Mouse (Mus musculus): Measurements from ENCODE around the gene Vmn2r109. TPM values are rescaled to one million over a fixed set of nuclear protein-coding genes. Genes with fewer than 3 reads are reported as not detected.
"Not testable (repeated sequence)": the region's sequence is repeated elsewhere in the genome, so short reads cannot be mapped to it uniquely, and the experiment has no call there.

The Vmn2r109 gene
- not detected in 2 replicates for polyA plus RNA-seq (2015; fragmentation: Nextera tagmentation; extraction: Ambion mirVana)

GRCm38 (mm10) chr17:20564656-20565055, at the start of gene Vmn2r109:
Gene Vmn2r109 (minus strand): TSS chr17:20564756.
- no peaks in the 10 kb centered on the region for H3K4me1 ChIP-seq (replicated peaks)
- no peak for ATAC-seq (ENCODE audit: low FRiP score)
- no peak within 1 kb of the TSS for H3K9ac ChIP-seq
- 0 out of 2 replicates have a peak, but pooled peaks cover 1% of the 10 kb centered on the region for H3K9me3 ChIP-seq
- no peak within 1 kb of the TSS for H3K4me3 ChIP-seq
- 93% methylated on average over 1 of the region's 1 CpGs for WGBS
- no peak within 1 kb of the TSS for H3K4me2 ChIP-seq
- H3K27me3 ChIP-seq, result no peaks in the 10 kb centered on the region
- H3K36me3 ChIP-seq, result no peaks in the 10 kb centered on the region
- no peak within 1 kb of the TSS for H3K27ac ChIP-seq

- Histone ChIP-seq H3K27ac (no peak within 1 kb of the TSS), H3K4me2 (no peak within 1 kb of the TSS), H3K4me3 (no peak within 1 kb of the TSS), H3K4me1 (replicated peaks) (no peaks in the 10 kb centered on the region), H3K27me3 (no peaks in the 10 kb centered on the region), H3K9me3 (peaks cover 4% of the 10 kb centered on the region), H3K36me3 (no peaks in the 10 kb centered on the region), H3K9ac (no peak within 1 kb of the TSS)
- ATAC-seq (ENCODE audit: low FRiP score), result no peak
- 30% methylated on average over 1 of the region's 1 CpGs for WGBS
Measured at GRCm38 (mm10) chr17:20596323-20596722, 31.8 kb upstream of the Vmn2r109 start, which contains the start of gene Vmn2r110. Gene Vmn2r110 (minus strand): TSS chr17:20596423.

GRCm38 (mm10) chr17:20508247-20508646, 56.3 kb downstream of the Vmn2r109 start:
- H3K9ac ChIP-seq; H3K27ac ChIP-seq; H3K4me1 ChIP-seq (replicated peaks); H3K4me3 ChIP-seq; H3K4me2 ChIP-seq; H3K9me3 ChIP-seq; ATAC-seq (ENCODE audit: low FRiP score); H3K27me3 ChIP-seq; H3K36me3 ChIP-seq: not testable (repeated sequence)

GRCm38 (mm10) chr17:20497858-20498257, 66.7 kb downstream of the Vmn2r109 start, which contains the start of gene Vmn1r225:
Gene Vmn1r225 (plus strand): TSS chr17:20498158.
- Histone ChIP-seq H3K27ac (no peak within 1 kb of the TSS), H3K27me3 (no peaks in the 10 kb centered on the region), H3K36me3 (no peaks in the 10 kb centered on the region), H3K4me1 (replicated peaks) (no peaks in the 10 kb centered on the region), H3K4me2 (no peak within 1 kb of the TSS), H3K4me3 (no peak within 1 kb of the TSS), H3K9me3 (peaks cover 9% of the 10 kb centered on the region; the same call in 1 of the 2 replicates), H3K9ac (no peak within 1 kb of the TSS)
- ATAC-seq (ENCODE audit: low FRiP score), result no peak

Other genes with a start within 250 kb of the Vmn2r109 start
- gene Vmn2r107, start 219.5 kb downstream of the Vmn2r109 start, polyA plus RNA-seq (2015; fragmentation: Nextera tagmentation; extraction: Ambion mirVana), result not detected in 2 replicates
- gene Vmn1r224, start 150.6 kb downstream of the Vmn2r109 start, polyA plus RNA-seq (2015; fragmentation: Nextera tagmentation; extraction: Ambion mirVana), result not detected in 2 replicates
- gene Vmn2r108, start 83.4 kb downstream of the Vmn2r109 start, polyA plus RNA-seq (2015; fragmentation: Nextera tagmentation; extraction: Ambion mirVana), result not detected in 2 replicates
- not detected in 2 replicates for gene Vmn1r225, start 66.6 kb downstream of the Vmn2r109 start, polyA plus RNA-seq (2015; fragmentation: Nextera tagmentation; extraction: Ambion mirVana)
- 0.01 TPM in 1 of 2 replicates, not detected in the other for gene Vmn2r110, start 31.7 kb upstream of the Vmn2r109 start, polyA plus RNA-seq (2015; fragmentation: Nextera tagmentation; extraction: Ambion mirVana)
- gene Fpr-rs3, start 60.1 kb upstream of the Vmn2r109 start, polyA plus RNA-seq (2015; fragmentation: Nextera tagmentation; extraction: Ambion mirVana), result not detected in 2 replicates
- not detected in 2 replicates for gene Vmn1r226, start 118.1 kb upstream of the Vmn2r109 start, polyA plus RNA-seq (2015; fragmentation: Nextera tagmentation; extraction: Ambion mirVana)
- not detected in 2 replicates for gene Vmn1r227, start 165.1 kb upstream of the Vmn2r109 start, polyA plus RNA-seq (2015; fragmentation: Nextera tagmentation; extraction: Ambion mirVana)
- not detected in 2 replicates for gene Vmn1r228, start 221.4 kb upstream of the Vmn2r109 start, polyA plus RNA-seq (2015; fragmentation: Nextera tagmentation; extraction: Ambion mirVana)
- gene Vmn1r229, start 246.8 kb upstream of the Vmn2r109 start, polyA plus RNA-seq (2015; fragmentation: Nextera tagmentation; extraction: Ambion mirVana), result 0.03 TPM in 1 of 2 replicates, not detected in the other